Mouse (Mus musculus) skeletal muscle tissue, adult 2 months (tissue): ENCODE data around the gene Tnk1.
"Not testable (repeated sequence)": the region's sequence is repeated elsewhere in the genome, so short reads cannot be mapped to it uniquely, and the experiment has no call there.

ENCODE experiments used
- DNase-seq: peaks from one replicate; pipeline ENCODE4 v3.0.0-alpha.2; 2012; ENCODE audit warnings: low read depth, low spot score

Gene Tnk1

GRCm38 (mm10) chr11:69878952-69879351 lies 20.4 kb upstream of the Tnk1 start:
- no peak for DNase-seq

DNA sequence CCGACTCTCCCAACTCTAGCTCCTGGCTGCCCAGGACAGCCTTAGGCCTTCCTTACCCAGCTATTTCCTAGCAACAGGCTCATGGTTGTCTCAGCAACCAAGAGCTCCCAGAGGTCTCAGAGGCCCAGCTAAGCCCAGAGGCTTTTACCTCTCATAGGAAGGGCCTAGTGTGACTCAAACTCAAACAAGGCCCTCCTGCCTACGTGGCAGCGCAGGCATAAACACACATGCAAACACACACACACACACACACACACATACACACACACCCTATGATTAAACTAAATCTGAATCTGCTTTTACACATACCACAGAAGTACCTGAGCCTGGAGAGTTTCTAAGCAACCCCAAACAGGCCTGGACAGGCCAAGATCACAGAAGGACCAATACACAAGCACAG lies 19.9 kb upstream of the Tnk1 start:
- no peak for DNase-seq

DNA sequence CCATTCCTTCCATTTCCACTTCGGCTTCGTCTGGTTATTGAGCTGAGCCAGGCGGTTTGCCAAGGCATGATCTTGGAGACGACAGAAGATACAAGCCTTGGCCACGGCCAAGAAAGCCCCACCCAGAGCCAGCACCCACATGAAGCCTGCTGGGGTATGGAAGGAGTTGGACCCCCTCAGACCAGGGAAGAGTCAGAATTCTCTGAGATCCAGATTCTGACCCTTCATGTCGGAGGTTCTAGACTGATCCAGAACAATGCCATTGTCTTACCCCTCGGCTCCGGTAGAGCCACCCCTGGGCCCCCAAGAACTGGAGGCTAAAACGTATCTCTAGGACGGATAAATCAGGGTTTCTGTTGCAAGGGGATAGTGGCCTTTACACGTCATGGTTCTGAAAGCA lies 19.3 kb upstream of the Tnk1 start, which contains the start of gene Tmem95:
Gene Tmem95, minus strand, starts transcription at position 141 of the 400 bp plus-strand sequence.
- DNase-seq: no peak

DNA sequence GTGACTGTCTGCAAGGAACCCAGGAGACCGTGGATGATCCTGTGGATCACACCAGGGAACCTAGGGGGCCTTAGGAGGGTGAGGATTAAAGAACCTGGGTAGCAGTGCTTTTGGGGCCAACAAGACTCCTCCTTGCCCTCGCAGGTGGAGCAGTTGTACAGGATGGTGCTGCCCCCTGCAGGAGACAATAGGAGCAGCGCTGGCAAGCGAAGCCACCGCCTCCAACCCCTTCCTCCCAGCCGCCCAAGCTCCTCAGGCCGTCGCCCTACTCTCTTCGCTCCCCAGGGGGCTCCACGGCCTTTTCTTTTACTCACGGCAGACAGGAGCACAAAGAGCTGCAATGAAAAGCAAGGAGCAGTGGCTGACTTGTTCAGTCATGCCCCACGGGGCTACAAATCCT lies 18.3 kb upstream of the Tnk1 start:
- DNase-seq: peak; percentile 77

DNA sequence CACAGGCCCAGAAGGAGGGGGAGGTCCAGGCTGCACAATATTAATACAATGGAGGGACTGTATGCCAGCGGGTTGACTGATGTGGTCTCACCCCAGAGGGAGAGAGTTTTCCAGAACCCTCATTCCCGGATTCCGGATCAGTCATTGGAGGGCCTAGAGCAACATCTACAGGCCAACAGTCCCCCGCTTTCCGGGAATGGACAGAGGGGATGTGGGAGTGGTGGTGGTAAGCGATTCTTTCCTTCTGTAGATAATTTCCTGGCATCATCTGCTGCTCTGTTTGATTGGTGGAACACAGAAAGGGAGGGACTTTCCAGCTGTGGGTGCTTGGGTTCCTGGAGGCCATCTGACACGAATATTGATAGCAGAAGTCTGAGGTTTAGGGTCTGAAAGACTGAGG lies 17.7 kb upstream of the Tnk1 start:
- no peak for DNase-seq

DNA sequence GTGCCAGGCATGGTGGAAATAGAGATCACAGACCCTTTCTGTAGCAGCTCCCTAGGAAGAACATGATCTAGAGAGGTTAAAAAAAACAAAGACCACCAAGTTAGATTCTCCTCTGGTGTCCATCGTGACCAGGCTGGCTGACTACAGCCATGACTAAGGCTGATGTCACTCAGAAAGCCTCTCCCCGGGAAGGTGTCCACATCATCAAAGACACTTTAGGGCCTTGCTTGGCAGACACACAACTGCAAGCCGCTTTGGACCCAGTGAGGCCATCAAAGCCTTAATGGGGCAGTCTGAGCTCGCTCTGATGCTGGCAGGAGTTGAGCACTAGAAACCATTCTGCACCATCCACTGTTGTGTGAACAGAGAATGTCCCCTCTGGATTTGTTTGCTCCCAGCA lies 13.9 kb upstream of the Tnk1 start:
- no peak for DNase-seq

GRCm38 (mm10) chr11:69871822-69872221 lies 13.3 kb upstream of the Tnk1 start:
- no peak for DNase-seq

GRCm38 (mm10) chr11:69870289-69871069 lies 11.9 kb upstream of the Tnk1 start:
- no peak for DNase-seq

GRCm38 (mm10) chr11:69867335-69867734 lies 8.8 kb upstream of the Tnk1 start:
- DNase-seq: no peak

DNA sequence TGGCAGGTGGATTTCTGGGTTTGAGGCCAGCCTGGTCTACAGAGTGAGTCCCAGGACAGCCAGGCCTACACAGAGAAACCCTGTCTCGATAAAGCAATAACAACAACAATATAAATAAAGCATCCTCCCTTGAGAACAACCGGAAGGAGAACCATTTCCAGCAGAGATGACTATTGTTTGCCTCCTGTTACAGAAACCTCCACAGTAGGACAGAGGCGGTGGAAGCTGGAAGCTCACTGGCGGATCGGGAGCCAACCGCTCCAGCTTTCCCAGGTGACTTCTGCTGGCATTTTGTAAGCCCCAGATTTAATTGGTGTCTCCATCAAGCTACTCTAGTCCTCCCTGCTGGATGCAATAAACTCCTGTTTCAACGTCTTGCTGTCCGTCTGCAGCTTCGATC lies 7.0 kb upstream of the Tnk1 start:
- DNase-seq: no peak

- no peak for DNase-seq
Measured at GRCm38 (mm10) chr11:69864138-69864860, 5.8 kb upstream of the Tnk1 start.

GRCm38 (mm10) chr11:69863729-69864128 lies 5.2 kb upstream of the Tnk1 start:
- DNase-seq: not testable (repeated sequence)

DNA sequence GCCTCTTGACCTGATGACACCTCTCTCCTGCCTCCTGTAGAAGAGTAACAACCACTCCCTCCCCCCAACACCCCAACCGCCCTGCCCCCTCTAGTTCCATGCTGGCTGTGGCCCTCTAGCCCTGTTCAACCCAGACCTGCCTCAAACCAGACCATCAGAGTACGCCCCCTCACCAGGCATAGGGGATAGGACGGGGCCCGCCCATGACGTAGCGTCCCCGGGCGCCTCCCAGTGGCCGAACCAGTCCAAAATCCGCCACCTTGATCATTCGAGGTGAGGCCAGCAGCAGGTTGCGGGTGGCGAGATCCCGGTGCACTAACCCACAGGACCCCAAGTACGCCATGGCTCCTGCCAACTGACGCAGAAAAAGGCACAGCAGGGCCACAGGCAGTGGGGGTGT lies 3.2 kb downstream of the Tnk1 start:
- DNase-seq: no peak

DNA sequence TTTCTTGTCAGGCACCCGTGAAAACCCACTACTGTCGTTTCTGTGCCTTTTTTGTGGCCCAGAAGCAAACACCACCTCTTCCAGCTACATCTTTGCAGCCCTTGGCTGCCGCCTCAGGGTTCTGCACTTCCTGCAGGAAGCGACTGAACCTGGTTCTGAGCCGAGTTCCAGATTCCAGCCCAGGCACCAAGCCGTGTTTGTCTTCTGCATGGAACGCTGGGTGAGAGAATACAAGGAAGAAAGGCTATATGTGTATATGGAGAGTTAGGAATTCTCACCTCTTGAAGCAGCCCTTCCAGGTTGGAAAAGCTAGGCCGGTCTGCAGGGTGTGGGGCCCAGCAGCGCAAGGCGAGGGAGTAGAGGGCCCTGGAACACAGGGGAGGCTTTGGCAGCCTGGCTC lies 3.9 kb downstream of the Tnk1 start:
- DNase-seq: no peak

GRCm38 (mm10) chr11:69853994-69854393 lies 4.5 kb downstream of the Tnk1 start:
- DNase-seq: no peak

DNA sequence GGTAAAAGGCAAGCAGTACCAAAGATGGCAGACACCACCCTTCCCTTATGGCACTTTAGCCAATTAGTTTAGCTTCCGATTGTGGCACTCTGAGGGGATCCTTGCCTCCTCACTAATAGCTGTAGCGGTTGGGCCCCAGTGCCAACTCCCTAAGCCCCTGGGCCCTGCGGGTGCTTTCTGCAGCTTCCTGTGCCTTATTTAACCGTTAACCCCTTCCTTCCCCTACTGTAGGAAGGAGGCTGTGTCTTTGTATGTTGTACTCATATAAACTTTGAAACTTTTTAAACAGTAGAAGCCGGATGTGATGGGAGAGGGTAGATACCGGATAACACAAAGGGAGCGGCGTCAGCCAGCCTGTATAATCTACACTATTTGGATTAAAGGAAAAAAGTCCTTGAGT lies 7.8 kb downstream of the Tnk1 start:
- DNase-seq: no peak

DNA sequence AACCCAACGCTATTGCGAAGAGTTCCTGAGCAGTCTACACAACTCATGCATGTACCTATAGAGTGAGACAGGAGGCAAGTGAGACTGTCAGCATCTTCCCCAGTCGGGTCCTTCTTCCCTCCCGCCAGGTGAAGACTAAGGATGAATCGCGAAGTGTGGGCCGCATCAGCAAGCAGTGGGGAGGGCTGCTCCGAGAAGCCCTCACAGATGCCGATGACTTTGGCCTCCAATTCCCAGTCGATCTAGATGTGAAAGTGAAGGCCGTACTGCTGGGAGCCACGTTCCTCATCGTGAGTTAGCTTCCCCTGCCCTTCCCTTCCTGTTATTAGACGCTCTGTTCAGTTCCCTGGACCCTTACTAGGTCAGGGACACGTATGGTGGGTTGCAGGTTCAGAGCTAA lies 8.6 kb downstream of the Tnk1 start:
- no peak for DNase-seq

GRCm38 (mm10) chr11:69849128-69849527 lies 9.4 kb downstream of the Tnk1 start:
- no peak for DNase-seq

GRCm38 (mm10) chr11:69848021-69848420 lies 10.5 kb downstream of the Tnk1 start:
- no peak for DNase-seq

GRCm38 (mm10) chr11:69846738-69847688 lies 11.5 kb downstream of the Tnk1 start:
- no peak for DNase-seq

- peak; percentile 79 for DNase-seq
Measured at GRCm38 (mm10) chr11:69846198-69846680, 12.3 kb downstream of the Tnk1 start, which contains the start of gene Plscr3. TSS of gene Plscr3 (plus strand) at chr11:69846376.

DNA sequence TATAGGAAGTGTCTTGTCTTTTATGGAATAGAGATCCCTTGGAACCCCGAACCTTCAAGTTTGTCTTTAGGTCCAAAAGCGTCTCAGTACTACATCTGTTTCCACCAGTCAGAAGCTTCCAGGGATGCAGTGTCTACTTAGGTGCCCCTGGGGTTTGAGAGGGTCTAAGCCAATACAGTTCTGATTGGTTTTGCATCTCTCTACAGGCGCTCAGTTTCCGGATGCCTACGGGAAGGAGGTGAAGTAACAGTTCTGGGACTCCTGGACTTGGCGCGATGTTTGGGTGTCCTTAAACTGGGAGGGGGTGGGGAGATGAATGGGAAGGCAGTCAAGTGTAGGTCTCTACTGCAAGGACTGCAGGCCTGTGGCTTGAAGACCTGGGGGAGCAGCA lies 19.8 kb downstream of the Tnk1 start:
- no peak for DNase-seq
